Mouse (Mus musculus) heart, adult 2 months (tissue): Measurements from ENCODE around the gene Nos1ap.

Experiments
- CTCF ChIP-seq: fragments of 200-600 bp; IDR thresholded peaks from 2 replicates; pipeline ENCODE4 v1.8.1; 2022; ENCODE audit warnings: antibody characterized with exemption, mild to moderate bottlenecking, moderate library complexity
- EP300 ChIP-seq: fragments of 200-500 bp; IDR thresholded peaks from 2 replicates; pipeline ENCODE4 v1.6.1; 2011; ENCODE audit warnings: low read depth, low read length, control low read depth; ENCODE audit not compliant: insufficient read depth
- POLR2A ChIP-seq: fragments of 200-500 bp; IDR thresholded peaks from 2 replicates; pipeline ENCODE4 v1.6.1; 2011; ENCODE audit warnings: mild to moderate bottlenecking, low read depth, low read length, control low read depth; ENCODE audit not compliant: insufficient read depth

GRCm38 (mm10) chr1:170434146-170434545 lies 155.5 kb downstream of the Nos1ap start:
- TF ChIP-seq CTCF = no peak
- TF ChIP-seq POLR2A = no peak
- no peak for TF ChIP-seq EP300
